Mouse (Mus musculus): Measurements from ENCODE around the gene Atp1a3. TPM values are rescaled to one million over a fixed set of nuclear protein-coding genes. Genes with fewer than 3 reads are reported as not detected.

Gene Atp1a3
- polyA plus RNA-seq, 1 experiment from 2014 or later: 6.8 TPM

DNA sequence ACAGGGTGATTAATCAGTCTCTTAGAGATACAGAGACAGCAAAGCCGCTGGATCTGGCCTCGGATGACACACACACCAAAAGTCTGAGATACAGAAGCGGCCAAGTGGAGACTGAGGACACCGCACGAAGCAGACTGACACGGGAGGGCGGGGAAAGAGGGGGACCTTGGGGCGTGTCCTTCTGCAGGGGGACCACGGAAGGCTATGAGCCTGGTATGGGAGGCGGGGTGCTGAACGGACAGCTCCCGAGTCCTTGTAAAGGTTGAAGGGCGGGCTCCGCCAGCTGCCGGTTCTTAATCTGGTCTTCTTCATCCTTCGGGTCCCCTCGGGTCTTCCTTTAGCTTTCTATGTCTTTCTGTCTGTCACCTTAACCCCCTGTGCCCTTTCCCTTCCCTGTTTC lies 2.9 kb upstream of the Atp1a3 start:
- no peak for ATAC-seq (replicated peaks; ENCODE audit: insufficient number of reproducible peaks, low FRiP score, low TSS enrichment, low read depth)
- Histone ChIP-seq H3K4me2 (ENCODE audit: low read depth, low read length) (no peak overlapping the region), H3K27me3 (ENCODE audit: control insufficient read depth, insufficient read depth, low read length) (peaks cover 66% of the 10 kb centered on the region), H3K9me3 (replicated peaks; ENCODE audit: control insufficient read depth, low read length) (no peaks in the 10 kb centered on the region), H3K9ac (replicated peaks; ENCODE audit: low read length) (no peak overlapping the region), H3K27ac (replicated peaks; ENCODE audit: low read depth, low read length) (no peak overlapping the region; the same call in 1 of the 2 replicates), H3K4me3 (ENCODE audit: low read depth, low read length) (no peak overlapping the region), H3K4me1 (ENCODE audit: control insufficient read depth, insufficient read depth, low read length) (peaks cover 7% of the 10 kb centered on the region), H3K36me3 (replicated peaks; ENCODE audit: control insufficient read depth, insufficient read depth, low read depth, low read length) (no peaks in the 10 kb centered on the region; the same call in 1 of the 2 replicates)
- peak; percentile 85 for DNase-seq (ENCODE audit: low spot score)
- WGBS: 3% methylated on average over 17 of the region's 17 CpGs

DNA sequence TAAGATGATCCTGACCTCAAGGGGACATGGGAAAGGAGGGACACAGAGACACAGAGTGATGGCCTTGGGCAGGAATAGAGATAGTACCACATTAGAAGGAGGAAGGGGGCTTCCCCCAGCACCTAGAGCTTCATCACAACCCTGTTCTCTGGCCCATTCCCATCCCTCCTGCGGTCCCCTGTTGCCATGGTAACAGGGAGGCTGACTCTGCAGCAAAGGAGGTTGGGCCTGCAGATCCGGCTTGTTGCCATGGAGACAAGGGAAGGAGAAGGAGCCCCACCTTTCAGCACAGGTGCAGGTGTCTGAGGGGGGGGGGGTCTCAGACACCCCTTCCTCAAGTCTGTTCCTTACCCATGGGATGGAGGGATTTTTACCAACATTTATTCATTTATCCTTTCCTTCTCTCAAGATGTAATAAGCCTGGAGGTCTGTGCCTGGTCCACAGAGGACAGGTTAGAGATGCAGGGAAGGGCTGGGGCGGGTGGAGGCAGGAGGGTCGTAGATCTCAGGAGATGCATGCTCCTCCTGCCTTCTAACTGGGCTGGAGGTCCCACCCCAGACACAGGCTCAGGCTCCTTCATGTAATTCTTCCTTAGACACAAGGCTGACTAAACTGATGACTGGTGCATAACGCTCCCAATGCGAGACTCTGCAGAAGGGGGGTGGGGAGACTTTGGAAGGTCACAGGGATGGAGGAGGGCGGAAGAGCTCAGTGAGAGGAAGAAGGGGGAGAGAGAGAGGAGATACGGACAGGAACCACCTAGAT lies 2.0 kb upstream of the Atp1a3 start:
- Histone ChIP-seq H3K27me3 (ENCODE audit: control insufficient read depth, insufficient read depth, low read length) (peaks cover 66% of the 10 kb centered on the region), H3K27ac (replicated peaks; ENCODE audit: low read depth, low read length) (no peak overlapping the region; the same call in 1 of the 2 replicates), H3K9me3 (replicated peaks; ENCODE audit: control insufficient read depth, low read length) (no peaks in the 10 kb centered on the region), H3K9ac (replicated peaks; ENCODE audit: low read length) (no peak overlapping the region), H3K4me1 (ENCODE audit: control insufficient read depth, insufficient read depth, low read length) (peaks cover 7% of the 10 kb centered on the region), H3K4me2 (ENCODE audit: low read depth, low read length) (no peak overlapping the region), H3K4me3 (ENCODE audit: low read depth, low read length) (no peak overlapping the region), H3K36me3 (replicated peaks; ENCODE audit: control insufficient read depth, insufficient read depth, low read depth, low read length) (no peaks in the 10 kb centered on the region; the same call in 1 of the 2 replicates)
- WGBS: 19% methylated on average over 8 of the region's 8 CpGs
- DNase-seq (ENCODE audit: low spot score): peak; percentile 44
- no peak for ATAC-seq (replicated peaks; ENCODE audit: insufficient number of reproducible peaks, low FRiP score, low TSS enrichment, low read depth)

DNA sequence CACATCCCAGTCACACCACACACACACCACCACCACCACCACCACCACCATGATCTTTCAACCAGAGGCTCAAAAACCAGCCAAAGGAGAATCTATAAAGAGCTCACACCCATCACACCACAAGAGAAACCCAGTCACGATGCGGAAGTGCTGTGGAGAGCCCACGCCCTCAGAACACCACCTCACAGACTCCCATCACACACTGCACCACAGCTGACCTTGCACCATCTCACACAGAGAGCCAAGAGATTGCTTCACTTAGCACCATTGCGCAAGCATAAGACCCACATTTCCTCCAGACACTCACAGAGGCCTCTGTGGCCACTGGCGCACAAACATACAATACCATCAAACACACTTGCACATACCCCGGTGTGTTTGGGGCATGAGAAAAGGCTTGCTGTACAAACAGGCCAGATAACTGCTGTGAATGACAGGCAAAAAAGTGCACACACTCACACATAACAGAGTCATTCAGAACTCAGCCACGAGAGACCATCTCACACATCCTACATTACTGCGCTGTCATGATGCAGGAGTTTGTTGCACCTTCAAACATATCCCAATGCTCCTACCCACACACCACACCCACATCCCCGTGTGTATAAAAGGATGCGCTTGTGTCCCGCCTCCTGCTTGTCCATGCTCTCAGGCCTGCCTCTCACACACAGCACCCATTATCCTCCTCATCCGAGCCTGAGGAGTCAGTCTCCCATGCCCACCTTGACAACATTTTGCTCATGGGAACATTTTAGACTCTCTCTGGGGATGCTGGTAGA lies 1.0 kb upstream of the Atp1a3 start:
- WGBS: 77% methylated on average over 12 of the region's 12 CpGs
- Histone ChIP-seq H3K9ac (replicated peaks; ENCODE audit: low read length) (no peak overlapping the region), H3K27me3 (ENCODE audit: control insufficient read depth, insufficient read depth, low read length) (peaks cover 63% of the 10 kb centered on the region), H3K4me2 (ENCODE audit: low read depth, low read length) (no peak overlapping the region), H3K4me1 (ENCODE audit: control insufficient read depth, insufficient read depth, low read length) (peaks cover 7% of the 10 kb centered on the region), H3K4me3 (ENCODE audit: low read depth, low read length) (no peak overlapping the region), H3K27ac (replicated peaks; ENCODE audit: low read depth, low read length) (no peak overlapping the region), H3K36me3 (replicated peaks; ENCODE audit: control insufficient read depth, insufficient read depth, low read depth, low read length) (no peaks in the 10 kb centered on the region), H3K9me3 (replicated peaks; ENCODE audit: control insufficient read depth, low read length) (no peaks in the 10 kb centered on the region)
- no peak for DNase-seq (ENCODE audit: low spot score)
- no peak for ATAC-seq (replicated peaks; ENCODE audit: insufficient number of reproducible peaks, low FRiP score, low TSS enrichment, low read depth)

DNA sequence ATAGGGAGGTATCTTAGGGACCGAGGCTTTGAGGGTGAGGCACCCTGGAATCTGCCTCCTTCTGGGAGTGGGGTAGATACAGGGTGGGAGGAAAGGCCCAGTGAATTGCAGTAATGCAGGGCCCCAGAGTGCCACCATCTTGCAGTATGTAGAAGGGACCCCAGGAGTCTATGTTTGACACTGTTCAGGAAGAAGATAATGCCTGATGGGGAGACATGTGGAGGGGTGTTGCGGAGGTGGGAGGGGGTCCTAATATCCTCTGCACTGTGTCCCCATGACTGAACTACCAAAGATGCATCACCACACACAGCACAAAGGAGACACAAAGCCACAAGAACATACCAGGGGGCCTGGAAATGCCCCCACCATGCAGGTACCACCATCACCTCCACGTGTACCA lies 413 bp upstream of the Atp1a3 start:
- 67% methylated on average over 3 of the region's 3 CpGs for whole genome bisulfite sequencing
- Histone ChIP-seq H3K4me2 (ENCODE audit: low read depth, low read length) (peak overlapping the region; percentile 77), H3K9ac (replicated peaks; ENCODE audit: low read length) (no peak overlapping the region), H3K4me3 (ENCODE audit: low read depth, low read length) (peak overlapping the region; percentile 39), H3K27ac (replicated peaks; ENCODE audit: low read depth, low read length) (no peak overlapping the region), H3K36me3 (replicated peaks; ENCODE audit: control insufficient read depth, insufficient read depth, low read depth, low read length) (no peaks in the 10 kb centered on the region), H3K9me3 (replicated peaks; ENCODE audit: control insufficient read depth, low read length) (no peaks in the 10 kb centered on the region), H3K27me3 (ENCODE audit: control insufficient read depth, insufficient read depth, low read length) (peaks cover 58% of the 10 kb centered on the region), H3K4me1 (ENCODE audit: control insufficient read depth, insufficient read depth, low read length) (peaks cover 7% of the 10 kb centered on the region)
- DNase-seq (ENCODE audit: low spot score) (no peak), ATAC-seq (replicated peaks; ENCODE audit: insufficient number of reproducible peaks, low FRiP score, low TSS enrichment, low read depth) (no peak; the same call in 1 of the 2 replicates)

DNA sequence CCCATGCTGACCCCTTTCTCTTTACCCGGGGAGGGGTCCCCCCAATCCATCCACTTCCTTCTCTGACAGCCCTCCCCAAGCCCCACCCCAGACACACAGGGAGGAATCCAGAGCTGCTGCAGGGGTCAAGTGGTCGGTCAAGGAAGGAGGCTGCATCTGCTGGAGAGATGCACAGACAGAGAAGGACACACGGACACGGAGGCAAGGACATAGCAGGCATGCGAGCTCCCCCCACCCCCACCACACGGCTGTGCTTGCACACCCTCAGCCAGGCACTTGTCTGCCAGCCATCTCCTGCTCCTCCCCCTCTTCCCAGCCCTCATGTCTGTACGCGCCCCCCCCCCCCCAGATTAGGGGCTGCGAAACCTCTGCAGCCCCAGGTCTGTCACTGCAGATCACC lies 952 bp downstream of the Atp1a3 start:
- H3K36me3 ChIP-seq (replicated peaks; ENCODE audit: control insufficient read depth, insufficient read depth, low read depth, low read length): no peaks in the 10 kb centered on the region
- no peak overlapping the region for H3K9ac ChIP-seq (replicated peaks; ENCODE audit: low read length)
- peaks cover 44% of the 10 kb centered on the region for H3K27me3 ChIP-seq (ENCODE audit: control insufficient read depth, insufficient read depth, low read length)
- ATAC-seq (replicated peaks; ENCODE audit: insufficient number of reproducible peaks, low FRiP score, low TSS enrichment, low read depth) (no peak), DNase-seq (ENCODE audit: low spot score) (no peak)
- peak overlapping the region; percentile 16 for H3K4me2 ChIP-seq (ENCODE audit: low read depth, low read length)
- H3K4me3 ChIP-seq (ENCODE audit: low read depth, low read length): no peak overlapping the region; the same call in 1 of the 2 replicates
- 40% methylated on average over 6 of the region's 9 CpGs for WGBS
- H3K4me1 ChIP-seq (ENCODE audit: control insufficient read depth, insufficient read depth, low read length): peaks cover 4% of the 10 kb centered on the region; the same call in 1 of the 2 replicates
- H3K27ac ChIP-seq (replicated peaks; ENCODE audit: low read depth, low read length): no peak overlapping the region
- no peaks in the 10 kb centered on the region for H3K9me3 ChIP-seq (replicated peaks; ENCODE audit: control insufficient read depth, low read length)

DNA sequence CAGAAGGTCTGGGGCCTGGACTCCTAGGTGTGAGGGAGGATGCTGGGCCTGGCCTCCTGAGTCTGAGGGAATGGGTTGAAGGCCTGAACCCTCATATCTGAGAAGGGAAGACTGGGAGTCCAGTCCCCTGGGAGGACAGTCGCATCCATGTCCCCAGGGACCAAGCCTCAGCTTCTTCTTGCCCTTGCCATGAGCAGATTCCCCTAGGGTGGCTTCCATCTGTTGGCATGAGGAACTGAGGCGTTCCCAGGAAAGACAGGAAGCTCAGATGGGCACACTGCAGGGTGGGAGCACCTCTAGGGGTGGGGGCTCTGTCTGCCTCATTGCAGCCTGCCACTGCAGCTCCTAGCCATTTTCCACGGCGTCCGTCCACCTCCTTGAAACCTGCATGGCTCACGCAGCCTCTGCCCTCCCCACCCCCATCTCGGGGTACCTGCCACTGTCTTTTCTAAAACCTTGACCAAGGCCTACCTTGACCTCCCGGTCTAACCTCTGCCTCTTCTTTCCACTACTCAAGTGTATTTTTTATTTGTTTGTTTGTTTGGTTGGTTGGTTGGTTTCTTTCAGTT lies 1.9 kb downstream of the Atp1a3 start:
- no peak for ATAC-seq (replicated peaks; ENCODE audit: insufficient number of reproducible peaks, low FRiP score, low TSS enrichment, low read depth)
- 86% methylated on average over 8 of the region's 8 CpGs for WGBS
- Histone ChIP-seq H3K9me3 (replicated peaks; ENCODE audit: control insufficient read depth, low read length) (no peaks in the 10 kb centered on the region), H3K27ac (replicated peaks; ENCODE audit: low read depth, low read length) (no peak overlapping the region), H3K4me3 (ENCODE audit: low read depth, low read length) (no peak overlapping the region), H3K4me2 (ENCODE audit: low read depth, low read length) (peak overlapping the region; percentile 2; the same call in 1 of the 2 replicates), H3K27me3 (ENCODE audit: control insufficient read depth, insufficient read depth, low read length) (peaks cover 35% of the 10 kb centered on the region), H3K4me1 (ENCODE audit: control insufficient read depth, insufficient read depth, low read length) (peaks cover 4% of the 10 kb centered on the region; the same call in 1 of the 2 replicates), H3K9ac (replicated peaks; ENCODE audit: low read length) (no peak overlapping the region), H3K36me3 (replicated peaks; ENCODE audit: control insufficient read depth, insufficient read depth, low read depth, low read length) (no peaks in the 10 kb centered on the region)
- no peak for DNase-seq (ENCODE audit: low spot score)

DNA sequence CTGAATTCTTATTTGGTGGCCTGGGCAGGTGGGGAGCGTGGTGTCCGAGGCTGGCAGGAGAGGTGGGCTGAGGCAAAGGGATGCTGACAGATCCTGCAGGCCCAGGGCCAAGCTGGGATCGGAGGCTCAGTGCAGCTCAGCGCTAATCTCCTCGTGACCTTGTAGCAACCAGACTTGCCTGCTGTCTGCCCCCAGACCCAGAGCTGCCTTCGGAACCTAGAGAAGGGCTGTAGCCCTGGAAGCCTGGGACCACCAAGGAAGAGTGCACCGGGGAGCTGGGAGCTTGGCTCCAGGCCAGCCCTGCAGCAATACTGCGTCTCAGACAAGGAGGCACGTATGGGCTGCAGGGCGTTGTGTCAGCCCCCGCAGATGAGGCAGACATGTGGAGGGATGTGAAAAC lies 2.5 kb downstream of the Atp1a3 start:
- WGBS: 53% methylated on average over 11 of the region's 11 CpGs
- Histone ChIP-seq H3K9me3 (replicated peaks; ENCODE audit: control insufficient read depth, low read length) (no peaks in the 10 kb centered on the region), H3K4me1 (ENCODE audit: control insufficient read depth, insufficient read depth, low read length) (peaks cover 4% of the 10 kb centered on the region; the same call in 1 of the 2 replicates), H3K9ac (replicated peaks; ENCODE audit: low read length) (no peak overlapping the region), H3K4me3 (ENCODE audit: low read depth, low read length) (no peak overlapping the region), H3K27me3 (ENCODE audit: control insufficient read depth, insufficient read depth, low read length) (peaks cover 29% of the 10 kb centered on the region), H3K36me3 (replicated peaks; ENCODE audit: control insufficient read depth, insufficient read depth, low read depth, low read length) (no peaks in the 10 kb centered on the region), H3K4me2 (ENCODE audit: low read depth, low read length) (no peak overlapping the region), H3K27ac (replicated peaks; ENCODE audit: low read depth, low read length) (no peak overlapping the region)
- ATAC-seq (replicated peaks; ENCODE audit: insufficient number of reproducible peaks, low FRiP score, low TSS enrichment, low read depth): no peak
- DNase-seq (ENCODE audit: low spot score): no peak
